In genomic region chr10:78043406-78043836, GRCm38 (mm10) we compare ENCODE assay signal across 8 mouse cellular contexts. TPM values are rescaled to one million over a fixed set of nuclear protein-coding genes. Genes with fewer than 3 reads are reported as not detected.
A peak's percentile ranks its signal among the peaks of the same experiment; 100 is the strongest.
DNase-seq lines count a peak whose midpoint lies in the region; ATAC-seq and TF ChIP-seq lines count a peak whose summit lies in the region.

TSS of gene Aire (minus strand) at chr10:78043610.

- peak within 1 kb of the TSS; percentile 40 for H3K4me2 ChIP-seq in embryonic facial prominence, embryonic 14.5 days (ENCODE audit: low read depth, low read length)
- peak within 1 kb of the TSS; percentile 56 for H3K4me2 ChIP-seq in heart, embryonic 14.5 days (ENCODE audit: low read length)
- H3K4me2 ChIP-seq in kidney, postnatal 0 days (ENCODE audit: low read length) = peak within 1 kb of the TSS; percentile 47
- H3K4me2 ChIP-seq in liver, embryonic 16.5 days (ENCODE audit: low read depth, low read length) = peak within 1 kb of the TSS; percentile 48; the same call in 1 of the 2 replicates
- H3K4me2 ChIP-seq in neural tube, embryonic 12.5 days (replicated peaks) = peak within 1 kb of the TSS; percentile 56

- H3K9ac ChIP-seq in embryonic facial prominence, embryonic 14.5 days (ENCODE audit: low read depth, low read length) = peak within 1 kb of the TSS; percentile 15; the same call in 1 of the 2 replicates
- peak within 1 kb of the TSS; percentile 25; the same call in 1 of the 2 replicates for H3K9ac ChIP-seq in heart, embryonic 14.5 days (ENCODE audit: low read length)
- peak within 1 kb of the TSS; percentile 10; the same call in 1 of the 2 replicates for H3K9ac ChIP-seq in kidney, postnatal 0 days (ENCODE audit: low read depth, low read length)
- H3K9ac ChIP-seq in liver, embryonic 16.5 days (ENCODE audit: low read depth, low read length) = no peak within 1 kb of the TSS
- no peak within 1 kb of the TSS for H3K9ac ChIP-seq in neural tube, embryonic 12.5 days

- peak; percentile 65 for ATAC-seq in embryonic facial prominence, embryonic 14.5 days (ENCODE audit: low read depth)
- no peak for ATAC-seq in heart, embryonic 14.5 days (ENCODE audit: insufficient number of reproducible peaks, insufficient read depth, low FRiP score, low read depth)
- peak; percentile 72 for ATAC-seq in kidney, postnatal 0 days (replicated peaks; ENCODE audit: low FRiP score, low read depth)
- 0 out of 2 replicates have a peak, but pooled peaks have one; percentile 13 for ATAC-seq in liver, embryonic 16.5 days (ENCODE audit: low read depth)
- peak; percentile 66 for ATAC-seq in neural tube, embryonic 12.5 days (ENCODE audit: low FRiP score, low read depth)

- peak; percentile 66 to 72 for DNase-seq in CD8-positive naive resting alpha-beta T cell, adult 2 months (ENCODE audit: low read depth in 2 of 2, low spot score in 2 of 2)
- peak; percentile 78 to 84 for DNase-seq in adrenal gland, postnatal 36 days
- DNase-seq in embryonic facial prominence, embryonic 14.5 days (ENCODE audit: low spot score) = peak; percentile 60
- DNase-seq in kidney, postnatal 0 days (ENCODE audit: low spot score) = peak; percentile 71
- peak; percentile 66 to 75 for DNase-seq in thymus, adult 18-20 months

- no peak within 1 kb of the TSS for H3K27ac ChIP-seq in embryonic facial prominence, embryonic 14.5 days (replicated peaks; ENCODE audit: low read depth, low read length)
- H3K27ac ChIP-seq in heart, embryonic 14.5 days (replicated peaks in 1 of 2; ENCODE audit: control insufficient read depth in 1 of 2, insufficient read depth in 1 of 2, low read depth in 2 of 2, low read length in 2 of 2) = no peak within 1 kb of the TSS
- no peak within 1 kb of the TSS for H3K27ac ChIP-seq in kidney, postnatal 0 days
- no peak within 1 kb of the TSS for H3K27ac ChIP-seq in liver, embryonic 16.5 days (ENCODE audit: low read length)
- H3K27ac ChIP-seq in neural tube, embryonic 12.5 days = no peak within 1 kb of the TSS

- H3K36me3 ChIP-seq in embryonic facial prominence, embryonic 14.5 days (ENCODE audit: control insufficient read depth, insufficient read depth, low read length) = no peaks in the 10 kb centered on the region
- H3K36me3 ChIP-seq in heart, embryonic 14.5 days (ENCODE audit: control insufficient read depth, insufficient read depth, low read length) = no peaks in the 10 kb centered on the region
- H3K36me3 ChIP-seq in kidney, postnatal 0 days (ENCODE audit: insufficient read depth, low read length) = no peaks in the 10 kb centered on the region
- H3K36me3 ChIP-seq in liver, embryonic 16.5 days (ENCODE audit: control insufficient read depth, insufficient read depth) = no peaks in the 10 kb centered on the region
- no peaks in the 10 kb centered on the region for H3K36me3 ChIP-seq in neural tube, embryonic 12.5 days

- H3K27me3 ChIP-seq in embryonic facial prominence, embryonic 14.5 days (replicated peaks; ENCODE audit: control insufficient read depth, insufficient read depth, low read length) = no peaks in the 10 kb centered on the region
- peaks cover 5% of the 10 kb centered on the region for H3K27me3 ChIP-seq in heart, embryonic 14.5 days (ENCODE audit: control insufficient read depth, insufficient read depth, low read length)
- no peaks in the 10 kb centered on the region for H3K27me3 ChIP-seq in kidney, postnatal 0 days (ENCODE audit: insufficient read depth, low read length)
- H3K27me3 ChIP-seq in liver, embryonic 16.5 days (ENCODE audit: control insufficient read depth, insufficient read depth, low read depth, low read length) = no peaks in the 10 kb centered on the region; the same call in 1 of the 2 replicates
- no peaks in the 10 kb centered on the region for H3K27me3 ChIP-seq in neural tube, embryonic 12.5 days (replicated peaks)

- peak; percentile 86 for TF ChIP-seq CTCF in kidney, postnatal 0 days (IDR thresholded peaks at IDR 0.05; ENCODE audit: low read depth)

- H3K4me3 ChIP-seq in embryonic facial prominence, embryonic 14.5 days (ENCODE audit: low read depth, low read length) = peak within 1 kb of the TSS; percentile 8
- H3K4me3 ChIP-seq in heart, embryonic 14.5 days (ENCODE audit: control insufficient read depth in 1 of 2, insufficient read depth in 1 of 2, low read depth in 1 of 2, low read length in 2 of 2) = peak within 1 kb of the TSS; percentile 6 to 15; a peak in 3 of 4 replicates
- H3K4me3 ChIP-seq in kidney, postnatal 0 days (replicated peaks; ENCODE audit: low read depth, low read length) = peak within 1 kb of the TSS; percentile 16; the same call in 1 of the 2 replicates
- no peak within 1 kb of the TSS; the same call in 1 of the 2 replicates for H3K4me3 ChIP-seq in liver, embryonic 16.5 days (ENCODE audit: low read depth, low read length)
- H3K4me3 ChIP-seq in neural tube, embryonic 12.5 days = peak within 1 kb of the TSS; percentile 26

- peaks cover 7% of the 10 kb centered on the region; the same call in 1 of the 2 replicates for H3K4me1 ChIP-seq in embryonic facial prominence, embryonic 14.5 days (ENCODE audit: control insufficient read depth, insufficient read depth, low read length)
- peaks cover 2 to 3% of the 10 kb centered on the region in 2 experiments; a peak in 2 of 4 replicates for H3K4me1 ChIP-seq in heart, embryonic 14.5 days (ENCODE audit: control insufficient read depth in 2 of 2, insufficient read depth in 2 of 2, low read length in 2 of 2)
- H3K4me1 ChIP-seq in kidney, postnatal 0 days (replicated peaks; ENCODE audit: insufficient read depth, low read length) = no peaks in the 10 kb centered on the region
- H3K4me1 ChIP-seq in liver, embryonic 16.5 days (ENCODE audit: control insufficient read depth, low read depth, low read length) = no peaks in the 10 kb centered on the region; the same call in 1 of the 2 replicates
- H3K4me1 ChIP-seq in neural tube, embryonic 12.5 days = 0 out of 2 replicates have a peak, but pooled peaks cover 6% of the 10 kb centered on the region

- 2% methylated on average over 18 of the region's 27 CpGs for WGBS in embryonic facial prominence, embryonic 14.5 days
- WGBS in heart, embryonic 14.5 days = 2% methylated on average over 27 of the region's 27 CpGs
- 2% methylated on average over 27 of the region's 27 CpGs for WGBS in kidney, postnatal 0 days
- WGBS in liver, embryonic 16.5 days (ENCODE audit: insufficient replicate concordance) = 2% methylated on average over 27 of the region's 27 CpGs
- 3% methylated on average over 27 of the region's 27 CpGs for WGBS in neural tube, embryonic 12.5 days

- no peaks in the 10 kb centered on the region for H3K9me3 ChIP-seq in embryonic facial prominence, embryonic 14.5 days (ENCODE audit: control insufficient read depth, low read length)
- H3K9me3 ChIP-seq in heart, embryonic 14.5 days (ENCODE audit: control insufficient read depth, low read length) = no peaks in the 10 kb centered on the region
- no peaks in the 10 kb centered on the region for H3K9me3 ChIP-seq in kidney, postnatal 0 days (replicated peaks; ENCODE audit: low read length)
- H3K9me3 ChIP-seq in liver, embryonic 16.5 days (replicated peaks; ENCODE audit: control insufficient read depth, low read length) = no peaks in the 10 kb centered on the region
- no peaks in the 10 kb centered on the region for H3K9me3 ChIP-seq in neural tube, embryonic 12.5 days

RNA-seq across cellular contexts. Expression of gene Aire, which starts in this region (rescaled TPM):
- total RNA-seq in adrenal gland, postnatal 36 days (2021) = not detected
- polyA plus RNA-seq in embryonic facial prominence, embryonic 14.5 days (2014; fragmentation: Nextera tagmentation; extraction: Ambion mirVana) = 0.24 TPM in 1 of 2 replicates, not detected in the other
- polyA plus RNA-seq in heart, embryonic 14.5 days (2014; fragmentation: Nextera tagmentation; extraction: Ambion mirVana) = 0.16 TPM in 1 of 2 replicates, not detected in the other
- polyA plus RNA-seq in kidney, postnatal 0 days (2015; fragmentation: Nextera tagmentation; extraction: Ambion mirVana) = 0.34 and 0.40 TPM in 2 replicates
- not detected in 2 replicates for polyA plus RNA-seq in liver, embryonic 16.5 days (2015; fragmentation: Nextera tagmentation; extraction: Ambion mirVana)
- polyA plus RNA-seq in neural tube, embryonic 12.5 days (2016; fragmentation: Nextera tagmentation; extraction: Ambion mirVana) = 0.17 and 0.22 TPM in 2 replicates

Comparison
In these comparisons a context has a peak if more than half of its experiments do, and no peak if none do; other contexts are left out.
1. Peak in DNase-seq in adrenal gland, postnatal 36 days; RNA of the gene not detected or under 1 TPM.
2. Peak in DNase-seq, ATAC-seq, H3K4me3 ChIP-seq, H3K9ac ChIP-seq and H3K4me2 ChIP-seq in embryonic facial prominence, embryonic 14.5 days; RNA of the gene not detected or under 1 TPM.
3. Peak in DNase-seq, ATAC-seq, H3K4me3 ChIP-seq, H3K9ac ChIP-seq and H3K4me2 ChIP-seq in kidney, postnatal 0 days; RNA of the gene not detected or under 1 TPM.
4. Peak in ATAC-seq and H3K4me2 ChIP-seq in liver, embryonic 16.5 days; RNA of the gene not detected or under 1 TPM.
5. Peak in ATAC-seq, H3K4me3 ChIP-seq and H3K4me2 ChIP-seq in neural tube, embryonic 12.5 days; RNA of the gene not detected or under 1 TPM.